Comparison of ENCODE assay signal across 7 mouse cellular contexts in the genomic region with DNA sequence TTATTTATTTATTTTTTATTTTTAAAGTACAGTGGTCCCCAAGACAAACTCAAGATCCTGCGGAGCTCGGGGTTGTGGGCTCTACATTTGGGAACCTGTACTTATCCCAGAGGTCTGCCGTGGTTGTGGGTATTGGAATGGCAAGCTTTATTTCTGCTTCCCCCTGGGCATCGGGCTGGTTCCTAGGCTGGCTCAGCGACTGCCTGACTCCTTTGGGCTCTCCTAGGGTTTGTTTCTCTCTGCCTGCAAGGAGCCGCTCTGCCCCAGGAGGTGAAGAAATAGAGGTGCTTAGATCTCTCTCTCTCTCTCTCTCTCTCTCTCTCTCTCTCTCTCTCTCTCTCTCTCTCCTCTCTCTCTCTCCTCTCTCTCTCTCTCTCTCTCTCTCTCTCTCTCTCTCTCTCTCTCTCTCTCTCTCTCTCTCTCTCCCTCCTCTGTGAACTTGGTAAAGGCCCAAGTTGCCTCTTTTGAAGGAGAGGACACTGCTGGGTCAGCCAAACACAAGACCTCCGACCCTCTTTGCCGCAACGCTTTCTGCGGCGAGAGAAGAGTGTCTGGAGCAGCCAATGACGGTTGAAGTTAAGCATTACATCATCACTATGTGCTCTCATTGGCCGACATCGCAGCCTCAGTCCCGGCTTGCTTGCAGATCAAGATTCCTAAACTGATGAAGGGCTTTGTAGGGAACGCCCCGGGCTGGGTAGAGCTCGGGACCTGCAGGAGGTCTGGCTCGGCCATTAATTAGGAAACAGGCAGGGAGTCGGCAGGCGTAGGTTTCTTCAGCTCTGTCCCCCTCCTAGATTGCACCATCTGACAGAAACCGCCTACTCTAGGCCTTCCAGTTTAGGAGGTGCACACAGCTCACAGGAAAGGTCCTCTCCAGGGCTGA. TPM values are rescaled to one million over a fixed set of nuclear protein-coding genes. Genes with fewer than 3 reads are reported as not detected.
DNase-seq lines count a peak whose midpoint lies in the region; TF ChIP-seq lines count a peak whose summit lies in the region.

No protein-coding gene starts in this region.

- no peaks in the 10 kb centered on the region for H3K36me3 ChIP-seq in embryonic facial prominence, embryonic 10.5 days (replicated peaks)
- H3K36me3 ChIP-seq in heart, adult 2 months (ENCODE audit: control insufficient read depth, insufficient read depth, low read length) = no peaks in the 10 kb centered on the region
- no peaks in the 10 kb centered on the region for H3K36me3 ChIP-seq in midbrain, embryonic 10.5 days

- H3K27ac ChIP-seq in embryonic facial prominence, embryonic 10.5 days (replicated peaks) = peak overlapping the region; percentile 79
- no peak overlapping the region for H3K27ac ChIP-seq in heart, adult 2 months
- peak overlapping the region; percentile 88 for H3K27ac ChIP-seq in midbrain, embryonic 10.5 days (replicated peaks)

- H3K9me3 ChIP-seq in embryonic facial prominence, embryonic 10.5 days = no peaks in the 10 kb centered on the region
- no peaks in the 10 kb centered on the region for H3K9me3 ChIP-seq in midbrain, embryonic 10.5 days (replicated peaks)

- no peaks in the 10 kb centered on the region for H3K79me2 ChIP-seq in heart, adult 2 months (replicated peaks; ENCODE audit: control insufficient read depth, insufficient read depth, low read length)

- H3K4me3 ChIP-seq in embryonic facial prominence, embryonic 10.5 days = peak overlapping the region; percentile 48
- H3K4me3 ChIP-seq in heart, adult 2 months = no peak overlapping the region
- peak overlapping the region; percentile 39 for H3K4me3 ChIP-seq in midbrain, embryonic 10.5 days

- no peak for TF ChIP-seq POLR2A in heart, adult 2 months (IDR thresholded peaks at IDR 0.05; ENCODE audit: insufficient read depth, low read depth, low read length)

- H3K9ac ChIP-seq in heart, adult 2 months (ENCODE audit: low read depth, low read length) = no peak overlapping the region

- no peak for TF ChIP-seq CTCF in heart, adult 2 months (IDR thresholded peaks at IDR 0.05)

- H3K27me3 ChIP-seq in embryonic facial prominence, embryonic 10.5 days (replicated peaks; ENCODE audit: low read depth, poor library complexity, severe bottlenecking) = no peaks in the 10 kb centered on the region; the same call in 1 of the 2 replicates
- no peaks in the 10 kb centered on the region for H3K27me3 ChIP-seq in heart, adult 2 months (ENCODE audit: control insufficient read depth, insufficient read depth, low read length)
- H3K27me3 ChIP-seq in midbrain, embryonic 10.5 days (ENCODE audit: low read depth, poor library complexity, severe bottlenecking) = no peaks in the 10 kb centered on the region

- peaks cover 26% of the 10 kb centered on the region for H3K4me1 ChIP-seq in embryonic facial prominence, embryonic 10.5 days
- no peaks in the 10 kb centered on the region for H3K4me1 ChIP-seq in heart, adult 2 months (ENCODE audit: control insufficient read depth, insufficient read depth, low read length)
- peaks cover 50% of the 10 kb centered on the region for H3K4me1 ChIP-seq in midbrain, embryonic 10.5 days

- intact Hi-C loops in heart, adult 2 months (cut with DNase I) = no loop called here
- intact Hi-C loops in left cerebral cortex, postnatal 4 days (cut with DNase I) = no loop called here

- TF ChIP-seq EP300 in heart, adult 2 months (IDR thresholded peaks at IDR 0.05; ENCODE audit: insufficient read depth, low read depth, low read length) = no peak

- DNase-seq in adrenal gland, postnatal 36 days = peak; percentile 34 to 36
- DNase-seq in embryonic facial prominence, embryonic 10.5 days (ENCODE audit: low spot score) = peak; percentile 85
- peak; percentile 40 to 49 for DNase-seq in heart, adult 2 months
- peak; percentile 19 for DNase-seq in kidney, adult 11 months
- peak; percentile 74 for DNase-seq in left cerebral cortex, postnatal 4 days
- DNase-seq in midbrain, embryonic 10.5 days (ENCODE audit: low spot score) = peak; percentile 87
- peak; percentile 64 for DNase-seq in right cerebral cortex, postnatal 4 days

- 10% methylated on average over 22 of the region's 22 CpGs for WGBS in embryonic facial prominence, embryonic 10.5 days
- 22% methylated on average over 22 of the region's 22 CpGs for WGBS in heart, adult 2 months
- WGBS in midbrain, embryonic 10.5 days = 8% methylated on average over 22 of the region's 22 CpGs

RNA-seq across cellular contexts. Expression of a gene that starts 42.9 kb away (rescaled TPM):
- 100 to 1,000 TPM; 361 to 418 TPM for total RNA-seq in adrenal gland, postnatal 36 days (2021)
- 1,151 and 1,166 TPM in 2 replicates for polyA plus RNA-seq in embryonic facial prominence, embryonic 10.5 days (2016; fragmentation: Nextera tagmentation; extraction: Ambion mirVana)
- 100 to 1,000 TPM; 224 to 240 TPM for total RNA-seq in heart, adult 2 months (2021)
- 99.2 and 105 TPM in 2 replicates for polyA plus RNA-seq in heart, adult 2 months (2012; rRNA removed)
- total RNA-seq in left cerebral cortex, postnatal 4 days (2021) = 1,000 to 10,000 TPM; 1,473 to 1,476 TPM
- polyA plus RNA-seq in midbrain, embryonic 10.5 days (2016; fragmentation: Nextera tagmentation; extraction: Ambion mirVana) = 1,473 and 1,491 TPM in 2 replicates

Comparison
In these comparisons a context has a peak if more than half of its experiments do, and no peak if none do; other contexts are left out.
1. DNase-seq: peak in every context shown above with its lines; median percentile 87 in midbrain, embryonic 10.5 days; 85 in embryonic facial prominence, embryonic 10.5 days; 74 in left cerebral cortex, postnatal 4 days; 64 in right cerebral cortex, postnatal 4 days; 44 in heart, adult 2 months; 35 in adrenal gland, postnatal 36 days; 19 in kidney, adult 11 months.